Mouse (Mus musculus) right cerebral cortex, postnatal 25 days (tissue): ENCODE data around the gene Astn2.

Experiments used
- DNase-seq: peaks from one replicate; pipeline ENCODE4 v3.0.0; 2022

Gene Astn2

DNA sequence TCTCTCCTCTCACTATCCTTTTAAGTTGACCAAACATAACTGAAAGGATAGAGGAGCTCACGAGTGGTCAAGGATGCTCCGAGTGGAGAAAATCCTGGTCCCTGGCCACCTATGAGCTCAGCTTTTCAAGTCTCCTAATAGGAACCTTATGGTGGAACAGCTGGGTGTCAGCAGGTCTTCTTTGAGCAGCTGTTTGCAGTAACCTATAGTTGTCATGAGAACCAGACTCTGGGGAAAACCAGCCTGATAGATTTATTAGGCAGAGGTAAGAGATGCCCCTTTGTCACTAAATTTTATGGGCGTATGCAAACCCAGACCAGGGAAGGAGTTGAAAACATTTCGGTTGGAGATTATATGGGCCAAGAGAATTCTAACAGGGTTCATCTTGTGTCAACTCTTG is 1013.4 kb downstream of the Astn2 start:
- no peak for DNase-seq

DNA sequence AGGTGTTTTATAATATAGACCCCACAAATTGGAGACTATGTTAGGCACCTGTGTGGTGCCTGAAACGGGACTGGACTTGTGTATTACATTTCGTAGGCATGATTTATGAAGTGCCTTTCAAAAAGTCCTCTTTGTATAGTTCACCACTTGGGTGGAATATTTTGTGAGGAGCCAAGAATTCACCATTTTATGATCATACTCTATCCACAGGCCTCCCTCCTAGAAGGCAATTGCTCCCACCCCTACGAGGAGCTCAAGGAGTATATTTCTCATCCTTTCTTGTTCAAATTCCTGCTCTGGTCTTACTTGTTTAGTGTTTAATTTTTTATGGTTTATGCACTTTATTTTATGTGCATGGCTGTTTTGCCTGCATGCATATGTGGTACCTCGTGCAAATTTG is 1021.3 kb downstream of the Astn2 start:
- no peak for DNase-seq

- no peak for DNase-seq
Observed at GRCm38 (mm10) chr4:65379461-65379860, 1025.0 kb downstream of the Astn2 start.

- no peak for DNase-seq
Observed at GRCm38 (mm10) chr4:65376571-65376970, 1027.8 kb downstream of the Astn2 start.

DNA sequence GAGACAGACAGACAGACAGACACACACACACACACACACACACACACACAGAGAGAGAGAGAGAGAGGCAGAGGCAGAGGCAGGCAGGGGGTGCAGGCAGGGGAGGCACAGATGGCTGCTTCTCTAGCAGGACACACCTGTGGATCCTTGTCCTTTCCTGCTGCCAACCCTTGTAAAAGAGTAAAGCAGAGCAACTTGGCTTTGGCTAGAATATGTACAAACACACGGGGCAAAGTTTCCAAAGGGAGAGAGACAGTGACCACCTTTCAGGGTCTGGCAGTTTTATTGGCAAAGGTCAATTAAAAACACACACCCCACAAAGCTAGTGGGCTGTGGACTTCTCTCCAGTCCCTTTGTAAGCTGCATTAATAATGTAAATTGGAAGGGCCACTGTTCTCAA is 1030.6 kb downstream of the Astn2 start:
- no peak for DNase-seq

- DNase-seq = no peak
Observed at GRCm38 (mm10) chr4:65372731-65373130, 1031.7 kb downstream of the Astn2 start.

DNA sequence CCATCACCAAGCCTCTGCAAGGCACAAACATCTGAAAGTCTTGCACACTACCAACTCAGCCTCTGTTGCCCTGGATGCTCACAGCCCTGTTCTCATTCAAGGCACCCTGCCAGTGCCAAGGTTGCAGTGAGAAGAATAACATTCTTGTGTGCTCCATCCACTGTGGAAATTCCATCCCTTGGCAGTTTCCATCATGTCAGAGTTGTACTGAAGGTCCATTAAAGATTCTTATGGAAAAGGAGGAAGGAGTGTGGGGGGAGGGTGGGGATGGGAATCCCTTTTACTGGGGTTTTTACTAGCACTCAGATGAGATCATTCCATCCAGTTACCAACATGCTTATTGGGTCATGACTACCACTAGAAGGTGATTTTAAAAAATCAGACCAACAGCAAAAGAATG is 1037.3 kb downstream of the Astn2 start:
- no peak for DNase-seq

DNA sequence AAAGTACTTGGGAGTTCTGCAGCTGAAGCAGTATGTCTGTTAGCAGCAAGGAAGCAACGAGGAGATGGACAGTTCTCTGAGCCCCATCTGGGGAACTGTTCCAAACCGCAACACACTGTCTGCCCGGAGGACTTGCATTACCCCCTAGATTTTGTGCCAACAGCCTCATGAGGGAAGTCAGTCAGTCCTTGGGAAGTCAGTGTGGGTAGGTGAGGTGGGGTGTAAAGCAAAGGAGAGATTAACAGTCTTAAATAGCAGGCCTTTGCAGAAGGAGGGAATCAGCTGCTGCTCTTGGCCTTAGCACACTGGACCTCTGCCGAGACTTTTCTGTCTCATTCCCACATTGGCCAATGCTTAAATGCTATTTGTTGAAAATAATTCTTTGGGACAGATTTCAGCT is 1049.8 kb downstream of the Astn2 start:
- DNase-seq = no peak

- no peak for DNase-seq
Observed at GRCm38 (mm10) chr4:65350521-65350920, 1053.9 kb downstream of the Astn2 start.

DNA sequence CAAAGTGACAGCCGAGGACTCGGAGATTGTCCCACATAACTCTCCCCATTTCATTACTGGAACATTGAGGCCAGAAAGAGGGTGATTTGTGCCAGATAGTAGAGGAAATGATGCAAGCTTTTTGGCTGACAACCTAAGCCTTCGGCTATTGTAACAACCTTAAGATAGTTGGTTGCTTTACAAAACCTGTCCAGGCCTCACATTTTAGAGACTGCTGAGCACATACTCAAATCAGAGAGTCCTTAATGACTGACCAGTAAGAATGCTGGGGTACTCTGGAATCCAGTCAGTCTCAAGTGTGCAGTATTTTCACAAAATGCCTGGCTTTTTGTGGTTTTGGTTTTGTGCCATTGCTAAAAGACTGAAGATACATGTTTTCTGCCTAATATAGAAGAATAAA is 1062.6 kb downstream of the Astn2 start:
- no peak for DNase-seq

DNA sequence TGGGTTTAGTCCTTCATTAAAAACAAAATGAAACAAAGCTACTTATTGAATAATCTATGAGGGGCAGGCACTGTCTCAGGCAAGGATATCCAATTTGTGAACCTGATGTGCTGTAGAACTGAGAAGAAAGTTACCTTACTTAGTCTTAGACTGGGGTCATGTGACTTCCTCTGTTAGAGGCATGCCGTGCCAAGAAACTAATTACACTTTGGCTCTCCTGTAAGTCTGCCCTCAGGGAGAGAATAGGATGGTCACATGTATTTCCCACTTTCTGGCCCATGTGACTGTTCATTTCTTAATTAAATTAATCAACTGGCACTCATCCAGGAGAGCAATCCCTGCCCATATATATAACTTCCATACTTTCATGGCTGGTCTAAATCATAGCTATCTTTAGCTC is 1070.7 kb downstream of the Astn2 start:
- DNase-seq = no peak
